Mouse (Mus musculus) ovary, postnatal 36 days (tissue): ENCODE measurements around the gene Sfxn5.

Experiments
- DNase-seq: peaks from one replicate; pipeline ENCODE4 v3.0.0; 2022; ENCODE audit warnings: low spot score, mixed read lengths

Gene Sfxn5

DNA sequence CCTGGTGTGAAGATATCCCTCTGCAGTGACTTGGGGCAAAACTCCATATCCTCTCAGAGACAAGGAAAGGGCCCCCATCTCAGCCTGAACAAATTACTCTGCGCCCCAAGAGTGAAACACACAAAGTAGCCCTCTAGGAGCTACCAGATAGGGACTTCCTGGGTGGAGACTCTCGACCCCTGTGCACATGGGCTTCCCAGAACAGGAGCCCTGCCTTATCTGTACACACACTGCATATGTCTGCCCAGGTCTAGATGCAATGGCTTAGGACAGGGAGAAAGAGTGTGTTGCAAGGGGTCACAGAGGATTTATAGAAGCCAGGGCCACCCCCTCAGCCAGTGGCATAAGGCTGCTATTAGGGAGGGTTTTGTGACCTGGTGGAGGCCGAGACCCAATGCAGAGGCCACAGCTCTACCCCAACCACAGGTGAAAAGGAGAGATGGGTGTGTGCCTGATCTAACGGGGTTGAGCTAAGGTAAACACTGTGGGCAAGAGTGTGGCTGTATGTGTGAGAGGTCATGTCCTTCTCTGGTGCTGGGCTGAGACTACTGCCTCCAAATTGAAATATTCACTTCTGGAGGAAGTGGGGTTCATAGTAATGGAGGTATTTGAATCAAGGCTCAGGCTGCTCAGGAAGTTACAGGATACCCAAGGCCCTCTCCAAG lies 44.9 kb downstream of the Sfxn5 start:
- no peak for DNase-seq

DNA sequence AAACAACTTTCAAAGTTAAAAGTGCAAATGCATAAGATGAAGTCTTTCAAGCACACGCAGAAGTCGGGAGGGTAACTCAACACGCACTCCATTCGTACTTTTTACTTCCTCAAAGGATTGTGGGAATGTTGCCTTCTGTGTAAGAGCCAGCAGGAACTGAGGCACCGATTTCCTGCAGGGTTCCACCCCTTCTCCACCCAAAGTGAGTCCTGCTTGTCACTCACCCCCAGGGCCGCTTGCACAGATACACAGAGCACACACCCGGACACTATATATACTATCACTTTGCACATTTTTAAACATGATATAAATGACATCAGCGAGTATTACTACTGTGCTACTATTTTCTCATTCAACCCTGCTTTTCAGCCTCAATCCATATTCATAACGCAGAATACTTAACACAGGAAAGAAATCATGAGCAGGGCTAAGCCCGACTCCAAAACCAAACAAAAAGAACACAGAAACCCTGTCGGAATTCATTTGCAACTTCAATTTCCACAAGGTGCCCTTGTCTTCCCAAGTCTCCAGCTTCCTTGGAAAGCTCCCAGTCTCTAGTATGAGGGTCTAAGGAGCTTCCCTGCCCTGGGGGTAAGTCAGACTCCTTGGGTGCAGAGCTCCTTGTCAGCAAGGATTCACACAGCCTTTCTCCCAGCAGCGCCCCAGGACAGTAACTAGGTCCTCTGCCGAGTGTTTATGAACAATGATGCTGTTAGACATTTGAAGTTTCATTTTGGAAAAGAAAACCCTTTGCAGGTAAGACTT lies 46.8 kb downstream of the Sfxn5 start:
- DNase-seq: no peak

DNA sequence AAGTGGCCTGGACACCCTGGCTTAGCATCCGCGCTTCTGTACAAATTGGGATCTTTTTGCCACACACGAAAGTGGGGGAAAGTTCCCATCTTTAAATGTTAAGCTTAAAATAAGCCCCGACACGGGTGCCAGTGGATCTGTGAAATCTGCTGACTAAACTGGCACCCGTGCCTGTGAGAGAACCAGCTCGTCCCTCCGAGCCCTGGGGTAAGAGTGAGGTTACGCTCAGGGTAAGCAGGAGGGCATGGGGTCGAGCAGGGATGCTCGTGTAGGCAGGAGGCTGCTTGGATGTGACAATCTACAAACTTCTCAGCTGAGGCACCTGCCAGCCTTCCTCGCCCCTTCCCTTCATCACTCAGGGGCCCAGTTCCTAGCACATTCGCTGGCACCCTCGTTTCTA lies 52.4 kb downstream of the Sfxn5 start:
- DNase-seq: no peak

DNA sequence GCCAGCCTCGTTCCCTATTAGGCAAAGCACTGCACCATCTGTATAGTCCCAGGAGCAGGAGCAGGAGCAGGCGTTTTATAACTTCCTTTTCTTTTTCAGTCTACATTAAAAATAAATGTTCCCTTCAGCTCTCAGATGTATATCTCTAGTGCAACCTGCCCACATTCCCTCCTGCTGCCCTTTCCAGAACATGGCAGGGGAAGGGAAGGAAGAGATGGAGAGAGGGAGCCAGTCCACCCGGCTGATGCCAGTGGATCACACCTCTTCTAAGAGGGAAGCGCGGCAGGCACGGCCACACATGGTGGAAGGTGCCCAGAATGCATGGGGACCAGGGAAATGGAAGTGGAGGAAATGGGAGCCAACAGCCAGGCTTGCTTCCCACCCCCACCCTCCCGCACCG lies 56.7 kb downstream of the Sfxn5 start:
- no peak for DNase-seq

DNA sequence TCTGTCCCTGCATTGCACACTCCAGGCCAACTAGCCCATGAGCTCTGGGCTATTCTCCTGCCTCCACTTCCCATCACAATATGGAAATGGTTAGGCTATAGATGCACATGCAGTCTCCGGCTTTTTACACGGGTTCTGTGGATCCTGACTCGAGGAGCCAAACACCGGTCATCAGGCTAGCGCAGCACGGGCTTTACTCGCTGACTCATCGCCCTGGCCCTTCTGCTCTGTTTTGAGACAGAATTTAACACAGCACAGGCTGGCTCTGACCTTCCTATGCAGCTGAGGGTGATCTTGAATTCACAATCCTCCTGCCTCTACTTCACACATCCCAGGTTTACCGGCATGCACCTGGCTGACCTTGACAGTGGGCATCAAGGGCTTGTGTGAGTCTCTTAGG lies 60.8 kb downstream of the Sfxn5 start:
- peak; percentile 2 for DNase-seq

DNA sequence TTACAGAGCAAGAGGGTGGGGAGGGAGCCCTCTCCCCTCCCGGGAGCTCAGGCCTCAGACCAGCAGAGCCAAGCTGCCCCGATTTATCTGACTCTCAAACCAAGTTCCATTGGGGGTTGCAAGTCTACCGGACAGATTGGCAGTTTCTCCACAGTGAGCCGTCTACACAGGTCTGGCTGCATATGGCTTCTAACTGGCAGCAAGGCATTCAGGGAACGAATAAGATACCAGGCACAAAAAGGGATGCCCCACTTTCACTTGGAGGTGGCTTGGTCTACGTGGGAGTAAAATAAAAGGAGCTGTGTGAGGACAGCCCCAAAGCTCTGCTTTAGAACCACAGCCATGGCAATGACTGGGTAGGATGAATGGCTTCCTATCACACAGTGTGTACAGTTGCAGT lies 67.2 kb downstream of the Sfxn5 start:
- no peak for DNase-seq

DNA sequence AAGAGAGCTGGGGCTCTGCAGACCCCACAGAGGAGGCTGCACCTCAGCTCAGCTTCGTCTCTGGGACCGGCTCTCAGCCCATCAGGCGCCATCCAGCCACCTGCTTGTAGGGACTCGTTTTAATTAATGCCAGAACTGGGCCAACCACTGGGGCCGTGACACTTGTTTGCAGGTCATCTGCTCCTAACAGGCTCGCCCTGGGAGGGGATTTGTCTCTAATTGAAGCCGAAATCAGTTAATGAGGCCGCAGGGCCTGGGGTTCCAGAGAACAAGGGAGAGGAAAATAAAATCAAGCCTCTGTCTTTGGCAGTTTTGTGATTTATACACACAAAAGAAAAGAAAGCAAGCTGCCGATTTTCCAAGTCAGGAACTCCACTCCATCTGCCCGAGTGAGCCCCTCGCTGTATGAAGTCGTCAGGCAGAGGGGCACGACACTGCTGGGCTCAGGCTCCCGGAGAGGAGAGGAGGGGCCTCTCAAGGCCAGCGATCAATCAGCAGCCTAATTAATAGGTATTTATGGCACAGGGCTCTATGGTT lies 68.2 kb downstream of the Sfxn5 start:
- DNase-seq: no peak

DNA sequence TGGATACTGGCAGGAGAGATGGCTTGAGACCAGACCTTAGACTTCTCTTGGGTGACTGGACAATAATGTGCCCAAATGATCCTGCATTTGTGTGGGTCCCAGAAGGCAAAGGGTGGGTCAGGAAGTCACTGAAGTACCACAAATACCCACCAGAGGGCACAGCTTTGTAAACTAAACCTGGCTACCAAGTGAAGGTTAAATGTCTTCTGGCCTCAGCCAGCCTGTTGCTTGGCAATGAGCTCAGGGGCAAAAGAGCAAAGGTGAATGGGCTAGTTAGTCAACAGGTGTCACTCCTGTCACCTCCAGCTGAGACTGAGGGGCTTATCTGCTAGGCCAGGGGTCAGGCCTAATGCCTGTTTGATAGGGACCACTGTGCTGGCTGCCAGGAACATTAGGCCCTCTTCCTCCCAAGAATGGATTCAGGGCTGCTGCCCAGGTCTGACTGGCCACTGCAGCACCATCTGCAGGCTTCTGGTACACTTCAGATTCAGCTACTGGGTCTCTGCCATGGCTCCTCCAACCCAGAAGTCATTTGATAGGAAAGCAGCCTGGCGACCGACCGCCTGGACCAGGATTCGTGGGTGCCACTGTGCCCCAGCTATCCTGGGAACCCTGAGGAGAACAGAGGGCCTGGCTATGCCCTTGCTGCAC lies 70.2 kb downstream of the Sfxn5 start:
- DNase-seq: peak; percentile 30

DNA sequence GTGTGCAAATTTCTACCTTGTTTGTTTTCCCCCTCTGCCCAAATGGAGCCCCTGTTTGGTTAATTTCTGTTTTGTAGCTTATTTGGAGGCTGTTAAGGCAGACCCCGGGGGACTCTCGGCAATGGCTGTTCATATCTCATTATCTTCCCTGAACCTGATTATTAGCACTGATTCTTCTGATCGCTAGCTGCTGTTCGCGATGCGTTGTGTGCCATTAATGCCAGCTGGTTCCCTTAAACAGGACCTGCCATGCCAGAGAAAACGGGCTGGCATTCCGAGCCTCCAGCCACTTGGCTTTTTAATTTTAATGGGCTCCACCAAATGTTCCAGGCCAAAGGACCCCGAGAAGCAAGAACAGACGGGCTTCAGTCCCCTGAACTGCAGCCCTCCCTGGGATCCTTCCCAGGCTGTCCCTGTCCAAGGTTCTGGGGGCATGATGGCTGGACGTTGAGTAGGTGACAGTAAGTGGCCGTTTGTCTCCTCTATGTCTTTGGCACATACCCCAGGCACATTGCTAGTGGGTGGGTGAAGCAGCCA lies 74.1 kb downstream of the Sfxn5 start:
- no peak for DNase-seq

DNA sequence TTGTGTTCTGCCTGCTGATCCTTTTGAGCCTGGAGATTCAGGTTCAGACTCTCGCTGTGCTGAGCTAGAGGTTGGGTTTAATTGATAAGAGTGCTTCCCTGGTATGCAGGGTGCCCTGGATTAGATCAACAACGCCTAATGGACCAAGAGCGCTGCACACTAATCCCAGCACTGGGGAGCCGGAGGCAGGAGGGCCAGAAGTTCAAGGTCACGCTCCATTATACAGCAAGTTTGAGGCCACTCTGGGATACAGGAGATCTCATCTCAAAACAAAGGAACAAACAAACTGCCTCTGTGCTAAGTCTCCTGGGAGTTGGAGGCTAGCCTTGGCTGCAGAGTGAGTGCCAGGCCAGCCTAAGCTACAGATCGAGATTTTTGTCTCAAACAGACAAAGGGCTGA lies 77.6 kb downstream of the Sfxn5 start:
- DNase-seq: no peak

DNA sequence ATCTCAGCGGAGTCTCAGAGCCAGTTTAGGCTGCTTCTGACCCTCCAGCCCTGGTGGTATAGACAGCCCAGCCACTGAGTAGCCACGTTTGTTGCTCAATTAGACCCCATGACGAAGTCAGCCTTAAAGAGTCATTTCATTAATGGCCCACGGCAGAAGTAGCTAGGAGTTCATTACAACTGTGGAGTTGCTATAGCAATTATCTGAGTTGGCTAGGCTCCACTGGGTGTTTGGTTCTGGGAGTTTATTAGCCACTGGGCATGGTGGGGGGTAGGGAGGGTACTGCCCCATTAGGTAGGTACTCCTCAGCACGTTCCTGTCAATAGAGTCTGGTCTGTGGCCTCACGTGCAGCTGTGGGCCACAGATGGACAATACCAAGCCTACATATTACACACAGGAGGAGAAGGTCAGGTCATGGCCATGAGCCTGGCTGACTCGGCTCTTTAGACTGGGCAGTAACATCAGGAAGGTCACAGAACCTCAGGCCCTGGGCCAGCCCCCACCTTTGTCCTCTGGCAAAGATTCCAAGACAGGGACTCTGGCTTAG lies 79.2 kb downstream of the Sfxn5 start:
- peak; percentile 68 for DNase-seq

DNA sequence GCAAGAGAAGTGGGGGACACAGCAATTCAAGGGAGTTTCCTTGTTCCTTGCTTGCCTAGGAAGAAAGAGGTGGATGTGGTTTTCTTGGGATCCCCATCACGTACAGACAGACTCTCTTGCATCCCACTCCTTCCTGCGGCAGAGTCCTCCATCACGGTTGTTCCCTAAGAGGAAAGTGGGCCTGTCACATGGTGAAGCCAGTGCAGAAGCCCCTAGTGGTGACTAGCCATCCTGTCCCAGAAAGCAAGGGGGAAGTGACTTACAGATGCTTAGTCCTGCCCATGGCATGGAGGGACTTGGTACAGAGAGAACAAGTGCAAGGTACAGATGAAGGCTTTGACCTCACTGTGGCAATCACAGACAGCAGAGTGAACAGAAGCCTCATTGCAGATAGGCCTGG lies 79.9 kb downstream of the Sfxn5 start:
- DNase-seq: peak; percentile 14

DNA sequence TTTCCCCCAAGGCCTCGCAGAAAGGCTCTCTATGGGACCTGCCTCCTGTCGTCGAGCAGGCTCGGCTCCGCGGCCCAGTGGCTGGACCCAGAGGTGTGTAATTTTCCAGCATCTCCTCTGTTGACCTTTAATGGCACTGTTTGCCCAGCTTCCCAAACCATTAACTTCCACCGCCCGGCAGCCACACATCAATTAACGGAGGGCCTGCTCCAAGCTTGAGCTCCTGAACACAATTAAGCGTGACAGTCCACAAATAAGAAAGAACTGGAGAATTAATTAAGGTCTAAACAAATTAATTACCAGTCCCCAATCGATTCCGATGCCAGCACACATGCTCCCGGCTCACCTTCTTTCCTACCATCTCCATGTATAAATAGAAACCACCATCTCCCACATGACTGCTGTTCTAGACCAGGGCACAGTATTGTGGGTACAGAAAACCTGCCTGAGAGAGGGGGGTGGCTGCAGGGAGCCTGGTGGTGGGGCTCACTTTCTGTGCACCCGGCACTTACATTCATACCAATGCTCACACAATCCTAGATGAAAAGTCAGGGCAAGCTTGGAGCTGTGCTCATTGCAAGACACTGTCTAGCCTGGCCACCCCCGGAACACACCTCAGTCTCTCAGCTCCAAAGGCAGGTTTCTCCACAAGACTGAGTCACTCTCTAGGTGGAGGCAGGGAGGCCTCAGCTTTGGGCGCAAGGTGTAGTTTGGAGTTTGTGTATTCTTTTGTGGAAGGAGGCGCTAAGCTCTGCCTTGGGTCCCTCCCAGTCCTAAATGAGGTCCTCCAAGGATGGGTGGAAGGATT lies 80.8 kb downstream of the Sfxn5 start:
- DNase-seq: peak; percentile 2

DNA sequence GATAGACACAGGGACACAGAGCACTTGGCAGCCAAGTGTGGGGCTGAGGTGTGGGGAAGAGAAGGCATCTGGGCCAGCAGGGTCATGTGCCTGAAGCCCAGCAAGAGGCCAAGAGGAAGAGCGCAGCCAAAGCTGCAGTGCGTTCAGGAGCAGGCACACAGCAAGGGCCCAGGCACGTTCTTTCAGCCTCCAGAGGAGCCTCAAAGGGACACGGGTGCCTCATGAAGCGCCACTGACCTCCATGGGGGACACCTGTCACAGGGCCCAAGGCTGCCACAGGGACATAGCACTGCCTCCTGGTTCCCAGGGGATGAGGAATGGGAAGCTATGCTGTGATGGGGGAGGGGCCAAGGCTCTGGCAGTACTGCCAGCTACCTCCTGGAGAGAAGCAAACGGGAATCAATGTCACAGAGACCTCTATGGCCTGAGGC lies 82.4 kb downstream of the Sfxn5 start:
- DNase-seq: peak; percentile 27

DNA sequence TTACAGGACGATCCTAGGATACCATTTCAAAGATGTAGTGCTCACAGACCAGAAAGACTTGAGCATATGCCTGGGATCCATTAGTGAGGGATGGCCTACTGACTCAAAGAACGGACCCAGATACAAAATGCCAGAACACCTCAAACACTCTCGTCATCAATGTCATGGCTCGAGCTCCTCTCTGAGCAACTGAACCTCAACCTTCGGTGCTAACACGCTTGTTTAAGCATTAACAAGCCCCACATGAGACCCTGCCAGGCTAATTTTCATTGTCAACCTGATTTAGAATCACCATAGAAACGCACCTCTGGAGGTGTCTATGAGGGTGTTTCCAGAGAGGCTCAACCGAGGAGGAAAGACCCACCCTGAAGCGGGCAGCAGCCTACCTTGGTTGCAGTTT lies 83.4 kb downstream of the Sfxn5 start:
- DNase-seq: no peak

DNA sequence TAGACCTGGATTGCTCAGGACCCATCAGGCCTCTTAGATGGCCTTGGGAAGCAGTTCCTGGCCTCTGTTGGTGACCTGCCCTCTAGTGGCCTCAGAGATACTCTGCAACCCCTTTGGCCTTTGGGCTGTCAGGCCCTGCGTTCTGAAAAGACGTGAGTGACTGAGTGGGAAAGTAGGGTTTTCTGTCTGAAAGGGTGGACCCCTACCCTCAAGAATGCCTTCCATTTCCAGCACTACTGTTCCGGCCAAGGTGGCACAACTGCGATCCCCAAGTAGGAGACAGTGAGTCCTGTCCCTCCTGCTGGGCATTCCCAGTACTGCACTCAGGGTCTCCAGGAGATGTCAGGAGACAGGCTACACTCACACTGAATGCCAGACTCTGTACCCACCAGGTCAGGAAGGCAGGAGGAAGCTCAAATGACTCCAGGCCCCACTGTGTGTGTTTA lies 94.2 kb downstream of the Sfxn5 start:
- peak; percentile 78 for DNase-seq

DNA sequence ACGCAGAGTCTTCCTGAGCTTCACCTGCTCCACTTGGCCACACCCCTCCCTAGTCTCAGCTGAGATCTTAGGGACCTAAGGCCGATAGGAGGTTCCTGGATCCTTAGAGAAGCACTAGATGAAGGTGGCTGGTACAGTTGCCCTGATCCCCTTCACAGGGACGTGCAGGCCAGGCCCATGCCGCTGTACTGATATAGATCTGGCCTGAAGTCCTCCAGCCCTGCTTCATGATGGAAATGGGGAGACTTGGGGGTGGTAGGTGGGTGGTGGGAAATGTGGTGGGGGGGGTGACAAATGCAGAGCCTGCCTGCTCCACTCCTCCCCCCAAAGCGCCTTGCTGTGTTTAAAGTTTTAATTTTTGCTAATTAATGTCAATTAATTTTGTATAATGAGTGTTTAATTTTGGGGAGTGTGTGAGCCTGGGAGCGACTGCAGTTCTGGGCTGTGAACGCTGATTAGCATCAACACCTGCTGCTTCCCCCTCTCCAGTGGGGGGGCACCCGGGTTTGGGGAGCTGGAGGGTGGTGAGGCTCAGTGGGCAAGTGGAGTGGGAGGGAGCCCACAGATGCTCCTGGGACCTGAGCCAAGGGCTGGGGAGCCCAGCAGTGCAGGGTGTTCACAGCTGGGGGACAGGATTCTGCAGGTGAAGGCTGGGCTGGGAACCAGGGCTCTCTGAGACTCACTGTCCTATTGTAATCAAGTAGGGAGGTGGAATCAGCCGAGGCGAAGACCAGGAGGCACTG lies 95.5 kb downstream of the Sfxn5 start:
- no peak for DNase-seq

DNA sequence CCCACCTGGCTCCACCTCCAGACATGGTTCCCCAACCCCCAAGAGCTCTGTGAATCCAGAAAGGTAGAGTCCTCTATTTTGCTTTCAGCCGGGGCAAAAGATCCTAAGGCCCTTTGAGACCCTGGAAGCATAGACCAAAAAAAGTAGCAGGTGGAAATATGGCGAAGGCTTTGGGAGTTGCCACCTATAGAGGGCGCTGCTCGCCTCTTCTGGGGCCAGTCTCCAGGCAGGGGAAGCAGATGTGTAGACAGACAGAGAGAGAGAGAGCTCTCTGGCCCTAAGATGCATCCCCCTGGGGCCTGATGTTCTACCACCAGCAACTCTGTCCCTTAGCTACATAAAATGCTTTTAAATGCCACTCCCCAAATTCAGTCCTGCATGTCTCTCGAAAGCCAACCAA lies 96.2 kb downstream of the Sfxn5 start:
- DNase-seq: peak; percentile 33

DNA sequence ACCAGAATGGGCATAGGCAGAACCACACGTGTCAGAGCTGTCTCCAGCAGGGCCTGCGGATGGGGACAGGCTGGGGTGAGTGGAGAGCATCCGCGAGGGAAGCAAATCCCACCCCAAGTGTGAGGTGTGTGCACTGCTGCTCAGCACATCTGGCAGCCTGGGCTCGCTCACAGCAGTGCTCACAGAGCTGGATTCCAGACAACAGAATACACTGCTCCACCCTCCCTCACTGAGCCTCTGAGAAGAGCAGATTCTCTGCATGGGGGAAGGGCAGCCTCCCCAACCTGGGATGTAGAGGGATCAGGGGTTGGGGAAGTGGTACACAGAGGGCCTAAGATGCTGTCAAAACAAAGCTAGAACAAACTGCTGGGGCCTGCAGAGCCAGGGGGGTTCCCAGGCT lies 98.4 kb downstream of the Sfxn5 start:
- no peak for DNase-seq

DNA sequence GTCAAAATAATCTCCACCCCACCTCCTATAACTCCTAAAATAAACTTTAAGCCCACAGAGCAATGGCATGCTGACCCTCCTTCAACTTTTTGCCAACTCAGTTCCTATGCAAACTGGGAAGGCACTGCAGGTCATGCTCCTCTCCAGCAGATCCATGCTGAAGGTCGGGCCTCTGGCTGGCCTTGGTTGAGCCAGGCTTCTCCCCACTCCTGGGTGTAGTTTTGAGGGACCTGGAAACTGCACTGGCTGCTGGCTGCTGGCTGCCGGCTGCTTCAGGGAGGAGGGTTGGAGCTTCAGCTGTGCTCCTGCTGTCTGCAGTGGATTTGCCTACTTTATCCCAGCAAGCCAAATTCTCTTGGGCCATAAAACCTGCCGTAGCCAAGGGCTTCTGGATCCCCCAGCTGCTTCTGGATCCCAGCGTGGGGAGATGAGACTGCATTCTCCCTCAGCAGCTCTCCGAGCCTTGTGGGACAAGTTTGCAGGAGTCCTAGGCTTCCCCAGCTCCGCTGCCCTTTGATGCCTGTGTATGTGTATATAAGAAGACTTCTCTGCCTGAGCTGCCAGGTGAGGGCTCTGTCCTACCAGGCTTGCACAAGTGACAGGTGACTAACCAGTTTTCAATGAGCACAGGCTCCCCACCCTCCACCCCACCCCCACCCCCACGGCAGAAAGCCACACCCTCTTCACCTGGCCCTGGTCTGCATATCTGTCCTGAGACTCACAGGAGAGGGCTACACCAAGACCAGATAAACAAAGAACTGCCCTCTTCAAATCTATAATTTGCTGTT lies 100.2 kb downstream of the Sfxn5 start:
- peak; percentile 53 for DNase-seq
